Mouse (Mus musculus): Measurements from ENCODE around the gene Sash1. TPM values are rescaled to one million over a fixed set of nuclear protein-coding genes. Genes with fewer than 3 reads are reported as not detected.

The Sash1 gene
- polyA plus RNA-seq, 1 experiment = 96.7 TPM

DNA sequence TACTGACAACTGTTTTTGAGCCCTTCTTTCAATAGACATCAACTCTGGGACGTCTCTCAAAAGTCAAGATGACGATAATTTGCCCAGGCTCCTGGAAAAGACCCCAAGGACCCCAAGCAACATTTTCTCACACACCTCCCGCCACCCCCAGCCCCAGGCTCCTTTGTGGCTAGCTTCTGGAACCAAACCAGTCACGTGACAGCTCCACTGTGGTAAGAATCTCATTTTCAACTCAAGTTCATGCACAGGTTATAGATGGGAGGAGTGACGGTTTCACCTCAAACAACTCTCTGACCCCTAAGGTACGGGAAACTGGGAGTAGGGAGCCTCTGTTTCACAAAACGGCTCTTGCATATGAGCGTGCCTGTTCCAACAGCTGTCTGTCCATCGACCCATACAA is 25.2 kb downstream of the Sash1 start:
- Histone ChIP-seq H3K4me1 (ENCODE audit: control insufficient read depth, insufficient read depth, low read length) (peaks cover 59% of the 10 kb centered on the region), H3K4me3 (ENCODE audit: insufficient read depth, low read length) (no peak overlapping the region), H3K27ac (ENCODE audit: insufficient read depth, low read depth, low read length) (no peak overlapping the region)
- no peak for TF ChIP-seq POLR2A (IDR thresholded peaks at IDR 0.05; ENCODE audit: borderline replicate concordance, low read depth, low read length)
- no peak for TF ChIP-seq CTCF (IDR thresholded peaks at IDR 0.05; ENCODE audit: low read depth, low read length)

DNA sequence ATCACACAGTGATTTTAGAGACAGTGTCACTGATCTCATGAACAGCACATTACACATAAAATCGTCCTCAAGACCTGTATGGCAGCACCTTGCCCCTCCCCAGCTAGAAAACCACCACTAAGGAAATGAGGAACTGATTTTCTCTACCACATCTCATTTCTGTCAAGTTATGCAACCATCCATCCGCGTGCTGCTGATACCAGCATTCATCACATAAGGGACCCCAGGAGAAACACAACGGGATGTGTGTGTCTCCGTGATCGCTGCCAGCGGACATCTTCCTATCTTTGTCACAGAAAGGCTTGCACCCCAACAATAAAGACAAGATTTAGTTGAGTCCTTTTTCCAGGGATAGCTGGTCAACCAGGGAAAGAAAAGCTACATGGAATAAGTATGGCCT is 27.2 kb downstream of the Sash1 start:
- TF ChIP-seq POLR2A (IDR thresholded peaks at IDR 0.05; ENCODE audit: borderline replicate concordance, low read depth, low read length) (no peak), CTCF (IDR thresholded peaks at IDR 0.05; ENCODE audit: low read depth, low read length) (no peak)
- peak overlapping the region; percentile 69 for H3K27ac ChIP-seq (ENCODE audit: insufficient read depth, low read depth, low read length)
- H3K4me3 ChIP-seq (ENCODE audit: insufficient read depth, low read length) = no peak overlapping the region
- H3K4me1 ChIP-seq (ENCODE audit: control insufficient read depth, insufficient read depth, low read length) = peaks cover 53% of the 10 kb centered on the region

DNA sequence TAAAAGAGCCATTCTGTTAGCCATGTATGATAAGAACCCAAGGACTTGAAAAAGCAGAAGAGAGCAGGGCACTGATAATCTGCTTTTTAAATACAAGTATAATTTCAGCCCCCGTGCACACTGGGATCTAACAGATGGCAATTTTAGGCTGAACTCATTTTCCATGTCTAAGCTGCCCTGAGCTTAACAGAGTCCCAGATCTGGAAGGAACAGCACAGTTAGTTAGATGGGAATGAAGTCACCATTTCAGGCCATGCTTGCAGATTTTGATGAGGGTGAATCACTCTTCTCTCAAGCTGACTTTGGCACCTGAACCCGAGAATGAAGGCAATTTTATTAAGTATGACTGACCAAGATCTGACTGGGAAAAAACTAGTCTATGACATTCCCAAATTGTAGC is 28.9 kb downstream of the Sash1 start:
- TF ChIP-seq POLR2A (IDR thresholded peaks at IDR 0.05; ENCODE audit: borderline replicate concordance, low read depth, low read length) (no peak), CTCF (IDR thresholded peaks at IDR 0.05; ENCODE audit: low read depth, low read length) (no peak)
- no peak overlapping the region for H3K4me3 ChIP-seq (ENCODE audit: insufficient read depth, low read length)
- peaks cover 45% of the 10 kb centered on the region for H3K4me1 ChIP-seq (ENCODE audit: control insufficient read depth, insufficient read depth, low read length)
- no peak overlapping the region for H3K27ac ChIP-seq (ENCODE audit: insufficient read depth, low read depth, low read length)

DNA sequence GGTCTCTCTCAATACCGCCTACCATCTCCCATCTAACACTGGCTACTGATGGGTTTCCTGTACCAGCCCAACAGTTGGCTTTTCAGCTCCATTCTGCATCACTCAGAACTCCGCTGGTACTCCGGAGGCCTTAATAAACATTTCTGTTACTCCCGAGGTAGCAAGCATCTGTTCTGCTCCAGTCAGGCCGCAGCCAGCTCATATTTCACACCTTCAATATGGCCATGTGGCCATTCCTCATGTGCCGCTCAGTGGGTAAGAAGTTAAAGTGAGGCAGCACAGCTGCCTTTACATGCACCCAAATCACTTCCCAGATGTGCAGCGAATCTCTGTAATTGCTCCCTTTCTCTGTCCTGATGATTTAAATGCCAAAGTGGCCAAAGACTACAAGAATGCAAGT is 32.5 kb downstream of the Sash1 start:
- Histone ChIP-seq H3K4me1 (ENCODE audit: control insufficient read depth, insufficient read depth, low read length) (peaks cover 15% of the 10 kb centered on the region), H3K4me3 (ENCODE audit: insufficient read depth, low read length) (no peak overlapping the region), H3K27ac (ENCODE audit: insufficient read depth, low read depth, low read length) (no peak overlapping the region)
- no peak for TF ChIP-seq POLR2A (IDR thresholded peaks at IDR 0.05; ENCODE audit: borderline replicate concordance, low read depth, low read length)
- TF ChIP-seq CTCF (IDR thresholded peaks at IDR 0.05; ENCODE audit: low read depth, low read length) = no peak

DNA sequence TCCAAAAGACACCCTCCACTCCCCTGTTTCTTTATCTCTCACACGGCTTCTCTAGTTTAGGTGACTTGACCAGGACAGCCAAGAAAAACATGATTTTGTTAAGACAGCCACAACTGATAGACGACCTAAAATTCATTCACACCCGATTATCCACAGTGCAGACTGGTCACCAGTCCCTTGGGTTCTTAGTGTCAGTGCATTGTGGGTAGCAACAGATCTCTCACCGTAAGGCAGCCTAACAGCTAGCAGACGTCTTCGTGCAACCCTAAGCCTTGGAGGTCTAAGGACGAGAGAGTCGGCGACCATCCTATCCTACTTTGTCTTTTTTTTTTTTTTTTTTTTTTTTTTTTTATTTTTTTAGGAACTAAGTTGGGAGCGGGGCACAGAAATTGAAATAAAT is 34.2 kb downstream of the Sash1 start:
- Histone ChIP-seq H3K4me1 (ENCODE audit: control insufficient read depth, insufficient read depth, low read length) (0 out of 2 replicates have a peak, but pooled peaks cover 2% of the 10 kb centered on the region), H3K4me3 (ENCODE audit: insufficient read depth, low read length) (no peak overlapping the region), H3K27ac (ENCODE audit: insufficient read depth, low read depth, low read length) (no peak overlapping the region)
- TF ChIP-seq CTCF (IDR thresholded peaks at IDR 0.05; ENCODE audit: low read depth, low read length) = no peak
- TF ChIP-seq POLR2A (IDR thresholded peaks at IDR 0.05; ENCODE audit: borderline replicate concordance, low read depth, low read length) = no peak

DNA sequence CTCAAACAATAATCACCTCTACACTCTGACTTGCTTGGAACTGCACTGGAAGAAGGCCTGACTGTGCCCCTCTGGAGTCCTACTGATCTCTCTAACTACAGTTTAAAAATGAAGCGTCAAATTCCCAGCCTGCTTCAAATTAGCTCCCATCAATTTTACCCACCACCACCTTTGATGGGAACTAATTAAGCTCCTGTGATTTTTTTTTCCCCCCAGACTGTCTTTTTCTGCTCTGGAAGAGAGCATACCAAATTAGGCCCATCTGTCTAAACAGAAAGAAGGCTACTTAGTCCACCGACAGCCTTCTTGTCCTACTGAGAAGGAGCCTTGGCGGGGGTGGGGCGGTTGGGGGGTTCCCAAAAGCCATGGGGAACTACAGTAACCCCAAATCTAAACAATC is 37.9 kb downstream of the Sash1 start:
- Histone ChIP-seq H3K27ac (ENCODE audit: insufficient read depth, low read depth, low read length) (no peak overlapping the region), H3K4me1 (ENCODE audit: control insufficient read depth, insufficient read depth, low read length) (peaks cover 9% of the 10 kb centered on the region; the same call in 1 of the 2 replicates), H3K4me3 (ENCODE audit: insufficient read depth, low read length) (no peak overlapping the region)
- TF ChIP-seq POLR2A (IDR thresholded peaks at IDR 0.05; ENCODE audit: borderline replicate concordance, low read depth, low read length) (no peak), CTCF (IDR thresholded peaks at IDR 0.05; ENCODE audit: low read depth, low read length) (no peak)

DNA sequence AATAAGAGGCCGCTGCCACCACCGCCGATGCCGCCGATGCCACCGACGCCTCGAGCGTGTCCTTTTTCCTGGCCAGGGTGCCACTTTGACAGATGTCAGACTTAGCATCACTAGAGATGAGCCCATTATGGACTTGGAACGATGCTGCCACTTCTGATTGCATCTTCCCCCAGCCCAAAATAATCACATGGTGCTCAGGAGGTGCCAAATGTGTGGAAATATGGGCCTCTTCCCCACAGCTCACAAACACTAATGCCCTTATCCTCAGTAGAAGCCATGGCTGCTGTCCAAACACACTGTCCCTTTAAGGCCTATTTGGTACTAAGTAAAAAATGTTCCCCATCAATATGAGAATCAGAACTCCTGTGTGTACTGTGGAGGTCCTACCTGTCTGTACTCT is 39.6 kb downstream of the Sash1 start:
- H3K4me1 ChIP-seq (ENCODE audit: control insufficient read depth, insufficient read depth, low read length) = peaks cover 16% of the 10 kb centered on the region
- H3K4me3 ChIP-seq (ENCODE audit: insufficient read depth, low read length) = no peak overlapping the region
- no peak overlapping the region for H3K27ac ChIP-seq (ENCODE audit: insufficient read depth, low read depth, low read length)
- TF ChIP-seq CTCF (IDR thresholded peaks at IDR 0.05; ENCODE audit: low read depth, low read length) (no peak), POLR2A (IDR thresholded peaks at IDR 0.05; ENCODE audit: borderline replicate concordance, low read depth, low read length) (no peak)

DNA sequence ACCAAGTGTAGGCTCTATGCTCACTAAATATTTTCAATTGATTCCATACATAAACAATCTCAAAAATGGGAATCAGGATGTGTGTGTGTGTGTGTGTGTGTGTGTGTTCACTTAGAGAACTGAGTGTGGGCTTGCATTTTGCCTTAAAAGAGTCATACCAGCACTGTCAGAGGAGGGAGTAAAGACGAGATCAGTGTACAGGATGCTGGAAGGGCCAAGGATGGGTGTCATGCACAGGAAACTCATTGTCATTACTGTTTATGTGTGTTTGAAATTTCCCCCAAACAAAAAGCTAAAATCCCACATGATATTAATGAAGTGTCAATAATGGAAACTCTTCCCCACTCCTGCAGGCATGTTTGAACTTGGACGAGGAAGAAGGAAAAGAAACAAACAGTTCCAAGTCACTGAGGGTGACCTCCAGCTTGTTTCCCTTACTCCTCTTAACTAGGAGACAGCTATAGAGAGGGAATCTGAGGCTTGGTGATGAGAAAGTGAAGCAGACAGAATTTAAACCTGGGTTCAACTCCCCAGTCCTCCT is 40.6 kb downstream of the Sash1 start:
- H3K4me3 ChIP-seq (ENCODE audit: insufficient read depth, low read length) = no peak overlapping the region
- TF ChIP-seq POLR2A (IDR thresholded peaks at IDR 0.05; ENCODE audit: borderline replicate concordance, low read depth, low read length) (no peak), CTCF (IDR thresholded peaks at IDR 0.05; ENCODE audit: low read depth, low read length) (no peak)
- H3K4me1 ChIP-seq (ENCODE audit: control insufficient read depth, insufficient read depth, low read length) = peaks cover 16% of the 10 kb centered on the region
- H3K27ac ChIP-seq (ENCODE audit: insufficient read depth, low read depth, low read length) = no peak overlapping the region

DNA sequence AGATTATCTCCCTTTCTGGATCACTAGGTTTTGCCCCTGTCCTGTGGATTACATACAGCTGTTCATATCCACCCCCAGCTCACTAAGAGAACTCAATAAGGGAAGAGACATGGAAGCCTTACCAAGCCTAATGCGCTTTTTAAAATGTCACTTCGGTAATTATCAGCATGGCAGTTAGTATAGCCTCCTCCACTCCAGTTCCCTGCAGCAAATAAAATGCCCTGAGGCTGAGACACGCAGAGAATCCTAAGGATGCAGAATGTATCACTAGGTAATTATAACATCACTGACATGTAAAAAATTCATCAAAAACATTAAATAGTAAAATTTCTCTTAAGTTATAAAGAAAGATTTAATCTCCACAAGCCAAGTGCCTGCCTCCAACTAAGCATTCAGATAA is 45.9 kb downstream of the Sash1 start:
- no peak overlapping the region for H3K27ac ChIP-seq (ENCODE audit: insufficient read depth, low read depth, low read length)
- no peak overlapping the region for H3K4me3 ChIP-seq (ENCODE audit: insufficient read depth, low read length)
- TF ChIP-seq CTCF (IDR thresholded peaks at IDR 0.05; ENCODE audit: low read depth, low read length) (no peak), POLR2A (IDR thresholded peaks at IDR 0.05; ENCODE audit: borderline replicate concordance, low read depth, low read length) (no peak)
- H3K4me1 ChIP-seq (ENCODE audit: control insufficient read depth, insufficient read depth, low read length) = peaks cover 28% of the 10 kb centered on the region

DNA sequence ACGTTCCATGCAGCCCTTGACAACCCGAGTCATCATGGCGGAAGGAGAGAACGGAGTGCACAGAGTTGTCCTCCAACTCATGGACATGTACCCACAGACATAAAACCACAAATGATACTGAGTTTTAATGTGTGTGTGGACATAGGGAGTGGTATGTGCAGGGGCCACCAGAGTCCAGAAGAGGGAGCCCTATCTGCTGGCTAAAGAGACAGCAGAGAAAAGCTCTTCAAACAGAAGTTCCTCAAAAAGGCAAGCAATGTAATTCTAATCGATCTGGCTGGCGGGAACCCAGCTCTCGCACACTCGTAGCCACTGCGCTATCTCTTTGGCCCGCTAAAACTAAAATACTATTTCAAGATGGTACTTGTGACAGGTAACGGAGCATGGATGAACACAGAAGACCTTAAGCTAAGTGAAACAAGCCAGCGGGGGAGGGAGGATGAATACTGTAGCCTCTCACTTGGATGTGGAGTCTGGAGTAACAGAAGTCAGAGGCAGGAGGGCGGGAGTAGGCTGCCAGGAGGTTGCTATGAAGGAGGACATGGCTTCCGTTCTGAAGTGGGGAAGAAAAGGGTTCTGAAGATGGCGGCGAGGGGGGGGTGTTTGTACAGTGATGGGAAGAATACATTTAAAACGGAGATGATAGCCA is 51.9 kb downstream of the Sash1 start:
- H3K27ac ChIP-seq (ENCODE audit: insufficient read depth, low read depth, low read length) = 0 out of 2 replicates have a peak overlapping the region, but pooled peaks have one; percentile 4
- peaks cover 44% of the 10 kb centered on the region for H3K4me1 ChIP-seq (ENCODE audit: control insufficient read depth, insufficient read depth, low read length)

More for the DNA sequence above, 51.9 kb downstream of the Sash1 start:
- TF ChIP-seq CTCF (IDR thresholded peaks at IDR 0.05; ENCODE audit: low read depth, low read length) = peak; percentile 49
- TF ChIP-seq POLR2A (IDR thresholded peaks at IDR 0.05; ENCODE audit: borderline replicate concordance, low read depth, low read length) = no peak
- no peak overlapping the region for H3K4me3 ChIP-seq (ENCODE audit: insufficient read depth, low read length)

Data from bone marrow macrophage, adult 2 months (primary cell).